Mouse (Mus musculus) small intestine, adult 2 months (tissue): ENCODE data around the gene Abca8b.

Experiments used
- CTCF ChIP-seq: fragments of 200-500 bp; IDR thresholded peaks from 2 replicates; pipeline ENCODE4 v1.5.1; 2012; ENCODE audit warnings: low read depth, mild to moderate bottlenecking, control low read depth, inconsistent platforms, low read length, moderate library complexity, mixed read lengths; ENCODE audit not compliant: insufficient replicate concordance, insufficient read length; ENCODE audit errors: extremely low read depth
- POLR2A ChIP-seq: fragments of 200-500 bp; IDR thresholded peaks from 2 replicates; pipeline ENCODE4 v1.6.1; 2012; ENCODE audit warnings: low read depth, mild to moderate bottlenecking, control low read depth, inconsistent platforms, low read length, moderate library complexity

GRCm38 (mm10) chr11:109994014-109994413 is 1.6 kb downstream of the Abca8b start:
- TF ChIP-seq CTCF (no peak), POLR2A (no peak)
